Mouse (Mus musculus): ENCODE results near the gene Gm20671.
A peak's percentile ranks its signal among the peaks of the same experiment; 100 is the strongest.

DNA sequence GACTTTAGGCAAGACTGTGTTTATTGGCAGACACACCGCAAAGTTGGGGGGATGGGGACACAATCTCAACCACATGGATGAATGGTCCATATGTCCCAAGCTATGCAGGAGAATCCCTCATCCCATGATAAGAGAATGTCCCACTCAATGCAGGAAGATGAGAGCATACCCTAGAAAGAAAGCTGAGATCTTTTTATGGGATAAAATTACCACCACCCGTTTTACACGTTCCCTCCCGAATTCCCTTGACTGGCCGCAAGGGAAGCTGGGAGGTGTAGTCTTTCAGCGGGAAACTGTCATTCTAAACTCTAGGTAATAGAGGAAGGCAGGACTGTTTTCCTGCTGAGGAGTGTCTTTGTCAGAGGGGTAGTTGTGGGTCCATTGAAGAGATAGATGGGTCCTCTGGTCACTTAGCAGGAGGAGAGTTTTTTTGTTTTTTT lies 30.9 kb upstream of the Gm20671 start:
- TF ChIP-seq CTCF (IDR thresholded peaks at IDR 0.05; ENCODE audit: borderline replicate concordance, insufficient read depth, low read depth, low read length) (no peak; the same call in 1 of the 2 replicates), POLR2A (IDR thresholded peaks at IDR 0.05; ENCODE audit: borderline replicate concordance, insufficient read depth, low read length) (peak; percentile 47; the same call in 1 of the 2 replicates)

All from cerebellum, adult 2 months (tissue).